Mouse (Mus musculus) v-Abl transformed pro-B cells (cell line): ENCODE measurements around the gene Aes.

Source experiments
- in situ Hi-C, 2 experiments: fragments of 400-800 bp; cut with MboI; formaldehyde crosslinking; loops; one replicate each; pipeline ENCODE4 v1.15.1; 2025; ENCODE audit not compliant: unreplicated experiment in 2 of 2

Aes gene

GRCm38 (mm10) chr10:81559163-81559626, at the start of gene Aes:
Aes (plus strand) TSS chr10:81559488.
- in situ Hi-C loops: loop anchor here in 1 of 2 experiments (10.0 kb wide), 1 partner anchor 364 kb away; no protein-coding TSS in a partner anchor

GRCm38 (mm10) chr10:81510246-81510810, 49.0 kb upstream of the Aes start:
- in situ Hi-C loops: no loop called here

GRCm38 (mm10) chr10:81513798-81514197, 45.5 kb upstream of the Aes start:
- in situ Hi-C loops: no loop called here

- in situ Hi-C loops: no loop called here
Observed at GRCm38 (mm10) chr10:81517227-81517626, 42.1 kb upstream of the Aes start.

GRCm38 (mm10) chr10:81518546-81518945, 40.7 kb upstream of the Aes start:
- in situ Hi-C loops: no loop called here

- in situ Hi-C loops: no loop called here
Observed at GRCm38 (mm10) chr10:81519227-81519977, 39.9 kb upstream of the Aes start.

GRCm38 (mm10) chr10:81519978-81520365, 39.3 kb upstream of the Aes start:
- in situ Hi-C loops: no loop called here

- in situ Hi-C loops: no loop called here
Observed at GRCm38 (mm10) chr10:81523142-81523541, 36.1 kb upstream of the Aes start.

GRCm38 (mm10) chr10:81523570-81523969, 35.7 kb upstream of the Aes start:
- in situ Hi-C loops: no loop called here

GRCm38 (mm10) chr10:81524051-81524605, 35.2 kb upstream of the Aes start, which contains the start of gene Gna15:
Gna15 (minus strand) TSS chr10:81524225.
- in situ Hi-C loops: no loop called here

- in situ Hi-C loops: loop anchor here in 1 of 2 experiments (5.0 kb wide), 1 partner anchor 43 kb away; the partner anchor contains the start of gene Celf5
Observed at GRCm38 (mm10) chr10:81525017-81525694, 34.1 kb upstream of the Aes start.

GRCm38 (mm10) chr10:81526779-81527178, 32.5 kb upstream of the Aes start:
- in situ Hi-C loops: loop anchor here in 1 of 2 experiments (5.0 kb wide), 1 partner anchor 44 kb away; the partner anchor contains the start of gene Celf5

GRCm38 (mm10) chr10:81534826-81535225, 24.5 kb upstream of the Aes start:
- in situ Hi-C loops: loop anchor here (5.0 kb wide), 2 partner anchors 33 to 138 kb away; partner anchors contain the start of gene S1pr4 (in 1 of the 2)

GRCm38 (mm10) chr10:81536734-81537133, 22.6 kb upstream of the Aes start:
- in situ Hi-C loops: loop anchor here in 1 of 2 experiments (5.0 kb wide), 1 partner anchor 34 kb away; the partner anchor contains the start of gene S1pr4

GRCm38 (mm10) chr10:81537429-81537828, 21.9 kb upstream of the Aes start:
- in situ Hi-C loops: loop anchor here in 1 of 2 experiments (5.0 kb wide), 1 partner anchor 35 kb away; the partner anchor contains the start of gene S1pr4

GRCm38 (mm10) chr10:81538321-81539048, 20.8 kb upstream of the Aes start:
- in situ Hi-C loops: loop anchor here in 1 of 2 experiments (5.0 kb wide), 1 partner anchor 36 kb away; the partner anchor contains the start of gene S1pr4

GRCm38 (mm10) chr10:81541363-81541762, 17.9 kb upstream of the Aes start:
- in situ Hi-C loops: no loop called here

GRCm38 (mm10) chr10:81541803-81542202, 17.5 kb upstream of the Aes start:
- in situ Hi-C loops: no loop called here

GRCm38 (mm10) chr10:81542727-81543460, 16.4 kb upstream of the Aes start:
- in situ Hi-C loops: no loop called here
